Comparison of ENCODE assay signal across 10 mouse cellular contexts in genomic region chr8:48300613-48301037, GRCm38 (mm10).
A peak's percentile ranks its signal among the peaks of the same experiment; 100 is the strongest.
DNase-seq lines count a peak whose midpoint lies in the region; ATAC-seq and TF ChIP-seq lines count a peak whose summit lies in the region.
"Had no signal": no experiment of that assay in that cellular context is flagged by ENCODE, and none has a peak within 500 bp of the region (broad histone marks: within the 10 kb centered on the region; RNA-seq: fewer than 3 reads in every experiment).

No protein-coding gene starts in this region.

- DNase-seq in forebrain, embryonic 10.5 days (ENCODE audit: extremely low spot score, low spot score), result no peak
- peak; percentile 14 for DNase-seq in urinary bladder, postnatal 14 days (ENCODE audit: low spot score)
- no peak for DNase-seq in urinary bladder, adult 2 months (ENCODE audit: low spot score)
- peak; percentile 71 for DNase-seq in hindlimb bud, embryonic 11.5 days (ENCODE audit: extremely low spot score, low read depth, low spot score)
- no peak for DNase-seq in stomach, postnatal 0 days (ENCODE audit: low spot score)
- DNase-seq in urinary bladder, postnatal 10 days (ENCODE audit: low spot score), result no peak
- DNase-seq in lung, postnatal 4 days, result no peak
- DNase-seq: adrenal gland, adult 8-10 months had no signal

- no peaks in the 10 kb centered on the region for H3K9me3 ChIP-seq in forebrain, embryonic 13.5 days (replicated peaks)
- no peaks in the 10 kb centered on the region for H3K9me3 ChIP-seq in forebrain, embryonic 10.5 days
- no peaks in the 10 kb centered on the region for H3K9me3 ChIP-seq in stomach, postnatal 0 days (ENCODE audit: control insufficient read depth, low read length)
- H3K9me3 ChIP-seq: heart, embryonic 15.5 days had no signal

- H3K4me1 ChIP-seq in forebrain, embryonic 13.5 days, result peaks cover 13% of the 10 kb centered on the region; the same call in 1 of the 2 replicates
- no peaks in the 10 kb centered on the region for H3K4me1 ChIP-seq in forebrain, embryonic 10.5 days
- H3K4me1 ChIP-seq in stomach, postnatal 0 days (replicated peaks; ENCODE audit: control insufficient read depth, insufficient read depth), result no peaks in the 10 kb centered on the region
- H3K4me1 ChIP-seq: heart, embryonic 15.5 days had no signal

- H3K4me3 ChIP-seq in forebrain, embryonic 13.5 days, result no peak overlapping the region
- no peak overlapping the region for H3K4me3 ChIP-seq in forebrain, embryonic 10.5 days
- no peak overlapping the region for H3K4me3 ChIP-seq in stomach, postnatal 0 days (ENCODE audit: low read depth, low read length)
- H3K4me3 ChIP-seq: heart, embryonic 15.5 days had no signal

- no peak overlapping the region for H3K9ac ChIP-seq in forebrain, embryonic 13.5 days
- H3K9ac ChIP-seq in stomach, postnatal 0 days (ENCODE audit: low read length), result no peak overlapping the region
- H3K9ac ChIP-seq: heart, embryonic 15.5 days had no signal

- no peak for TF ChIP-seq CTCF in stomach, postnatal 0 days (IDR thresholded peaks at IDR 0.05; ENCODE audit: low read depth)

- no peak overlapping the region for H3K4me2 ChIP-seq in forebrain, embryonic 13.5 days
- peak overlapping the region; percentile 23 for H3K4me2 ChIP-seq in stomach, postnatal 0 days (replicated peaks; ENCODE audit: low read depth)
- H3K4me2 ChIP-seq: heart, embryonic 15.5 days had no signal

- TF ChIP-seq EP300 in stomach, postnatal 0 days (optimal IDR thresholded peaks at IDR 0.05), result no peak

- peaks cover 31% of the 10 kb centered on the region for H3K36me3 ChIP-seq in forebrain, embryonic 13.5 days (ENCODE audit: poor library complexity, severe bottlenecking)
- peaks cover 66% of the 10 kb centered on the region for H3K36me3 ChIP-seq in forebrain, embryonic 10.5 days (replicated peaks)
- H3K36me3 ChIP-seq in stomach, postnatal 0 days (ENCODE audit: control insufficient read depth, insufficient read depth, low read length), result no peaks in the 10 kb centered on the region
- H3K36me3 ChIP-seq: heart, embryonic 15.5 days had no signal

- WGBS in forebrain, embryonic 13.5 days, result 75% methylated on average over 12 of the region's 12 CpGs
- 84% methylated on average over 12 of the region's 12 CpGs for WGBS in forebrain, embryonic 10.5 days
- WGBS in stomach, postnatal 0 days, result 49% methylated on average over 12 of the region's 12 CpGs

- ATAC-seq in forebrain, embryonic 13.5 days, result peak; percentile 72
- ATAC-seq in stomach, postnatal 0 days (ENCODE audit: low FRiP score, low TSS enrichment), result no peak

- H3K27me3 ChIP-seq in forebrain, embryonic 13.5 days, result no peaks in the 10 kb centered on the region
- no peaks in the 10 kb centered on the region for H3K27me3 ChIP-seq in forebrain, embryonic 10.5 days (ENCODE audit: poor library complexity, severe bottlenecking)
- H3K27me3 ChIP-seq in stomach, postnatal 0 days (ENCODE audit: control insufficient read depth, insufficient read depth, low read length), result no peaks in the 10 kb centered on the region
- H3K27me3 ChIP-seq: heart, embryonic 15.5 days had no signal

- 0 out of 2 replicates have a peak overlapping the region, but pooled peaks have one; percentile 31 for H3K27ac ChIP-seq in forebrain, embryonic 13.5 days
- no peak overlapping the region for H3K27ac ChIP-seq in forebrain, embryonic 10.5 days
- H3K27ac ChIP-seq in stomach, postnatal 0 days (replicated peaks), result no peak overlapping the region
- H3K27ac ChIP-seq: heart, embryonic 15.5 days had no signal

Comparison
In these comparisons a context has a peak if more than half of its experiments do, and no peak if none do; other contexts are left out.
1. DNase-seq: peak in urinary bladder, postnatal 14 days (single experiment) and hindlimb bud, embryonic 11.5 days (single experiment); none in forebrain, embryonic 10.5 days (single experiment), urinary bladder, adult 2 months (single experiment), stomach, postnatal 0 days (single experiment), urinary bladder, postnatal 10 days (single experiment) and lung, postnatal 4 days (0 of 2).